Mouse (Mus musculus) heart, postnatal 0 days (tissue): ENCODE measurements around the gene Ermp1.

Experiments used
- CTCF ChIP-seq: IDR thresholded peaks from 2 replicates; pipeline ENCODE4 v1.5.1; 2016; ENCODE audit warnings: antibody characterized with exemption, control low read depth, low read depth
- EP300 ChIP-seq: IDR thresholded peaks from 2 replicates; pipeline ENCODE4 v1.6.1; 2016; ENCODE audit warnings: antibody characterized with exemption, low read depth

DNA sequence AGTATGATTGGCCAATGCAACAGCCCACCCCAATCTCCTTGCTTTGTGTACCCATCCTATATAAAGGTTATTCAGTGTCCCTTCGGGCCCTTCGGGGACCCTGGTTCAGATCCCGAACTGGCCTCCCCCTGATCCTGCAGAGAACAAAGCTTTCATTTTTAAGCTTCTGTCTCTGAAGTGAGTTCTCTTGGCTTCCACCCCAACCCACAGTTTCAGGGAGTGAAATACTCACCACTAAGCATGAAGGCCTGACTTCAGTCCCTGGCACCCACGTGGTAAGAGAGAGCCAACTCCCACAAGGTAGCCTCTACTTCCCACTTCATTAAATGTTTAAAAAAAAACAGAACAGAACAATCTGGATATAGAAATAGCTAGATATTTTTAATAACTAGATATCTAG is 10.6 kb upstream of the Ermp1 start:
- TF ChIP-seq CTCF (no peak), EP300 (no peak)
